Mouse (Mus musculus) forebrain, embryonic 16.5 days (tissue): Measurements from ENCODE around the gene Cep41. TPM values are rescaled to one million over a fixed set of nuclear protein-coding genes. Genes with fewer than 3 reads are reported as not detected.

Experiments
- ATAC-seq: fragments of 200-750 bp; cut with Nextera tagmentation; 2 replicates; pipeline ENCODE4 v1.8.0; 2017; ENCODE audit warnings: mild to moderate bottlenecking, moderate library complexity
- H3K27ac ChIP-seq: fragments of 300-500 bp; sonication (generic); 2 replicates; pipeline ENCODE4 v1.5.1; 2014; ENCODE audit warnings: low read length, control low read depth
- H3K27me3 ChIP-seq: fragments of 300-500 bp; sonication (generic); replicated peaks from 2 replicates; pipeline ENCODE4 v1.6.1; 2014; ENCODE audit warnings: low read length; ENCODE audit not compliant: control insufficient read depth, insufficient read depth
- H3K36me3 ChIP-seq: fragments of 300-500 bp; sonication (generic); 2 replicates; pipeline ENCODE4 v1.6.1; 2014; ENCODE audit not compliant: control insufficient read depth, insufficient read depth
- H3K4me1 ChIP-seq: fragments of 300-500 bp; sonication (generic); replicated peaks from 2 replicates; pipeline ENCODE4 v1.6.1; 2014; ENCODE audit warnings: low read length; ENCODE audit not compliant: control insufficient read depth, insufficient read depth
- H3K4me2 ChIP-seq: fragments of 300-500 bp; sonication (generic); 2 replicates; pipeline ENCODE4 v1.6.1; 2014; ENCODE audit warnings: mild to moderate bottlenecking, low read length, control low read depth
- H3K4me3 ChIP-seq: fragments of 300-500 bp; sonication (generic); replicated peaks from 2 replicates; pipeline ENCODE4 v1.5.1; 2014; ENCODE audit warnings: mild to moderate bottlenecking, low read length, control low read depth
- H3K9ac ChIP-seq: fragments of 300-500 bp; sonication (generic); replicated peaks from 2 replicates; pipeline ENCODE4 v1.6.1; 2014; ENCODE audit warnings: low read depth, low read length, control low read depth
- H3K9me3 ChIP-seq: fragments of 300-500 bp; sonication (generic); 2 replicates; pipeline ENCODE4 v1.6.1; 2016; ENCODE audit warnings: low read length; ENCODE audit not compliant: control insufficient read depth
- WGBS: fragments of 180-500 bp; shearing (Covaris S2); extraction: QIAGEN DNeasy Blood & Tissue Kit; methylation state at CpG from one replicate; pipeline ENCODE4 v1.1.7; 2014; 5-methylcytosine and 5-hydroxymethylcytosine counted together
- polyA plus RNA-seq: library from polyadenylated mRNA; unstranded; fragments of >200 nt; fragmentation: Nextera tagmentation; extraction: Ambion mirVana; gene quantifications from 2 replicates; pipeline ENCODE4 v1.2.1, GENCODE M21; 2015

Gene Cep41
- polyA plus RNA-seq, 1 experiment from 2014 or later, result 15.2 TPM

DNA sequence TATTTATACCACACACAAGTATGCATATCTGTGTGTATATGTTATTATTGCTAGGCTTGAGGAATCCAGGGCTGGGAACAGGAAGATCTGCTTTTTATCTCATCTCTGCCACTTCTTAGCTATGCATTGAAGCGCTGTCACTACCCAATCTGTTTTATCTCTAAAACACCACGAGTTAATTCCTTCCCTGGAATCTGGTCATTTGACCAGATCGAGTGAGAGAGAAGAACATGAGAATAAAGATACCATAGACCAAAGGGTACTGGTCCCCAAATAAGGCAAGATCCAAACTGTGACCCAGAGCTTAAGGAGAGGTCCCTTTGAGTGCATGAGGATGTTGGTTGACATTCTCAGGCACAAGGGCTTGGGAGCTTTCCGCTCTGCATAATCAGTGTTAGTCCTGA is 71.6 kb downstream of the Cep41 start:
- Histone ChIP-seq H3K36me3 (no peaks in the 10 kb centered on the region), H3K9ac (no peak overlapping the region), H3K9me3 (no peaks in the 10 kb centered on the region), H3K4me1 (peaks cover 23% of the 10 kb centered on the region), H3K4me3 (no peak overlapping the region), H3K27me3 (no peaks in the 10 kb centered on the region), H3K27ac (no peak overlapping the region), H3K4me2 (no peak overlapping the region)
- 87% methylated on average over 4 of the region's 4 CpGs for WGBS
- no peak for ATAC-seq

DNA sequence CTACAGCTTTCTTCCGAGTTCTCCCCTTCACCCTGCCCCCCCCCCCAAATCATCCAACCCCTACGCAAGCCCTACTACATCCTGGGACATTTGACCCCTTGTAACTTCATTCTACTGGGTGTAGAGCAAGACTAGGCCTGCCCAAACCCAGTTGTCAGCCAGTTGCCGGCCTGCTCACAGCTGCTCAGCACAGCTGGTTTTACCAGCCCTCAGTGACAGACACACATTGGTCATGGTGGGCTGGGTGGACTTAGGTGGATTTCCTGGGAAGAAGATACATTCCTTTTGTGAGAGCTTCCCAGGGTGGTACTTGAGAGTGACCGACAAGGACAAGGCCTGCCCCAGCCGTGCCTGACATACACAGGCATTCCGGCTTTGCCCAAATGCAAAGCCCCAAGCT is 72.6 kb downstream of the Cep41 start:
- Histone ChIP-seq H3K4me2 (no peak overlapping the region), H3K27me3 (no peaks in the 10 kb centered on the region), H3K4me3 (no peak overlapping the region), H3K36me3 (no peaks in the 10 kb centered on the region), H3K27ac (no peak overlapping the region), H3K9ac (no peak overlapping the region), H3K4me1 (peaks cover 33% of the 10 kb centered on the region), H3K9me3 (no peaks in the 10 kb centered on the region)
- no peak for ATAC-seq
- 93% methylated on average over 6 of the region's 6 CpGs for WGBS

GRCm38 (mm10) chr6:30620591-30620990 is 73.0 kb downstream of the Cep41 start:
- no peaks in the 10 kb centered on the region for H3K27me3 ChIP-seq
- H3K9ac ChIP-seq, result no peak overlapping the region
- H3K4me3 ChIP-seq, result no peak overlapping the region
- no peak overlapping the region for H3K27ac ChIP-seq
- H3K9me3 ChIP-seq, result no peaks in the 10 kb centered on the region
- peaks cover 37% of the 10 kb centered on the region for H3K4me1 ChIP-seq
- no peak for ATAC-seq
- H3K4me2 ChIP-seq, result no peak overlapping the region
- no peaks in the 10 kb centered on the region for H3K36me3 ChIP-seq
- WGBS, result 84% methylated on average over 4 of the region's 4 CpGs

DNA sequence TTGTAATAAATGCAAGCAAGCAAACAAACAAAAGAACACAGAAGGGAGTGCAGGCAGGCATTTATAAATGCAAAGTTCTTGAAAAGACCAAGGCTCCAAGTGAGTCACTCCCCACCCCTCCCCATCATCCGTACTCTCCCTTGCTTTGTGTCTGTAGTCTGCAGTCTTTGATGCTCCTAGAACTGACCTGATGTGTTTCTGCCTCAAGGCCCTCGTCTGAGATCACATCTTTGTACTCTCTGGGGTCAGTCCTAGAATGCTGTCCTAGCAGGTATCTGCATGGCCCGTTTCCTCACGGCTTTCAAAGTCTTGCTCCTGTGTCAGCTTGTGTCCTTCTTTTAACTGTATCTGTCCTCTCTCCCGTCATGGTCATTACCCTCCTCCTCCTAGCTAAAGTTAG is 73.9 kb downstream of the Cep41 start:
- Histone ChIP-seq H3K4me2 (no peak overlapping the region), H3K4me3 (no peak overlapping the region), H3K36me3 (no peaks in the 10 kb centered on the region), H3K9ac (no peak overlapping the region), H3K27ac (no peak overlapping the region; the same call in 1 of the 2 replicates), H3K4me1 (peaks cover 38% of the 10 kb centered on the region), H3K9me3 (no peaks in the 10 kb centered on the region), H3K27me3 (no peaks in the 10 kb centered on the region)
- no peak for ATAC-seq
- 63% methylated on average over 5 of the region's 5 CpGs for WGBS

- Histone ChIP-seq H3K4me2 (no peak overlapping the region), H3K4me1 (peaks cover 41% of the 10 kb centered on the region), H3K9me3 (no peaks in the 10 kb centered on the region), H3K36me3 (no peaks in the 10 kb centered on the region), H3K4me3 (no peak overlapping the region), H3K9ac (no peak overlapping the region), H3K27me3 (no peaks in the 10 kb centered on the region), H3K27ac (peak overlapping the region; percentile 69)
- no peak for ATAC-seq
- WGBS, result 25% methylated on average over 6 of the region's 6 CpGs
Observed at GRCm38 (mm10) chr6:30618735-30619134, 74.8 kb downstream of the Cep41 start.

DNA sequence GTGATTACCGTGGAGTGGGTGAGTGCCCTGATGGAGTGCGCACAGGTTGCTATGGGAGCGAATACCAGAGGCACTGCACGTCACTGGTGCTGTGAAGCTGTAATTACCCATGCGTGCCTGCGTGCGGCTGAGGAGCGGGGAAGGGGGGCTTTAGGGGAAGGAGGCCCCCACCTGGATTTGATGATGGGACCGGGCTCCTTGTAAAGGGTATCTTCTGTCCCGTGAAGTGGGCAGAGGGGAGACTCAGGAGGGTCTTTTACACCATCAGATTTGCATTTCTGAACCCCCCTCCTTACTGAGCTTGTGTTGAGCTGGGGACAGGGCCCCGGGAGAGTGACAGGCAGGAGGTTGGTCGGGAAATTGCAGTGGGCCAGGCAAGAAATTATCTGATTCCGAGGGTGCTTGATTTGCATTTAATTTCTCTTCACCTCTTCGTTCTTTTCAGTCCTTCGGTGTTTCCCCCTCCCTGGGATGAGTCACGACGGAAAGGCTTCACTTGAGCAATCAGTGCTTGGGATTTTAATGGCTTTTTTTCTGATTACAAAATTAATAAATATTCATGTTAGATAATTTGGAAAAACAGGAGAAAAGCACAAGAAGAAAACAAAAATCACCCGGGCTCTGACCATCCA is 75.5 kb downstream of the Cep41 start:
- WGBS, result 3% methylated on average over 18 of the region's 18 CpGs
- Histone ChIP-seq H3K27ac (peak overlapping the region; percentile 69), H3K36me3 (no peaks in the 10 kb centered on the region), H3K27me3 (no peaks in the 10 kb centered on the region), H3K4me3 (peak overlapping the region; percentile 37), H3K9me3 (no peaks in the 10 kb centered on the region), H3K4me2 (peak overlapping the region; percentile 51), H3K9ac (peak overlapping the region; percentile 48), H3K4me1 (peaks cover 41% of the 10 kb centered on the region)
- peak; percentile 96 for ATAC-seq

DNA sequence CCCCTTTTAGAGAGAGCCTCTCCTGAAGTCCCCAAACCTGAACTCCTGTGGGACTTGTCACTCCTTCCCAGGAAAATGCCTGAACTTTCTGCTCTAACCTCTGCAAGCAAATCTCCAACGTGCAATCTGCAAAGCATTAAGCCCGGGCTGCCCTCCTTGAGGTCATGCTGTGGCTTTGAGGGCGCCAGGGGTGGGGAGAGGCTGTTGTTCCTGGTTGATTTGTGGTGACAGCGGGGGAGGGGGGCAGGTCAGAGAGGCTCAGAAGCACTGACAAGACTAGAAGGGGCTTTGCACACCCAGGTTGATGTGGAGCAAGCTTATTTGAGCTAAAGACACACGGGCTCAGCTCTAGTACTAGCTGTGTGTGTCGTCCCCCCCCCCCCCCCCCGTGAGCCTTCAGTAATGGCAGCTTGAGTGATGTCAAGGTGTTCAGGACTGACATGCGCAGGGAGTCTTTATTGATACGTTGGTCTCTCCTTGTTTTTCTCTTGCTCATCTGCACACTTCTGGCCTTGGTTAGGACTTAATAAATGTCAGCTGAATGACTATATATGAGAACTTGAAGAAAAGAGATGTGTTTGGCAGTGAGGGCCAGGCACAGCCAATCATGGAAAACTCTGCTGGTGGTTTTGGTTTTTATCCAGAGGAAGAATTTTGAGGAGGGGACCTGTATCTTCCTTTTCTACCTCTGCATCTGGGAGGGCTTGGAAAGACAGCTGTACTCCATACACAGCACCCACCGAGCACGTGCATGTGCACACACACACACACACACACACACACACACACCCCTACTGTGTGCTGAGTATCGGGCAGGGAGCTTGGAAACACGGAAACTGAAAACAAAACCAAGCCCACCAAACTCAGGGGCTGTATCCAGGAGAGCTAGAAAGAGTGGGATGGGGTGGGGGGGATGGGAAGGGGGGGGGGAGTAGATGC is 76.3 kb downstream of the Cep41 start:
- Histone ChIP-seq H3K9me3 (no peaks in the 10 kb centered on the region), H3K27ac (peak overlapping the region; percentile 69), H3K36me3 (no peaks in the 10 kb centered on the region), H3K27me3 (no peaks in the 10 kb centered on the region), H3K4me3 (peak overlapping the region; percentile 37), H3K4me1 (peaks cover 41% of the 10 kb centered on the region), H3K4me2 (peak overlapping the region; percentile 51), H3K9ac (peak overlapping the region; percentile 48)
- no peak; the same call in 1 of the 2 replicates for ATAC-seq
- WGBS, result 4% methylated on average over 13 of the region's 13 CpGs

GRCm38 (mm10) chr6:30616491-30616941 is 77.0 kb downstream of the Cep41 start:
- Histone ChIP-seq H3K4me2 (no peak overlapping the region), H3K9ac (no peak overlapping the region), H3K27ac (peak overlapping the region; percentile 69), H3K36me3 (no peaks in the 10 kb centered on the region), H3K4me1 (peaks cover 40% of the 10 kb centered on the region), H3K9me3 (no peaks in the 10 kb centered on the region), H3K27me3 (no peaks in the 10 kb centered on the region), H3K4me3 (no peak overlapping the region)
- WGBS, result 3% methylated on average over 8 of the region's 8 CpGs
- ATAC-seq, result no peak

- Histone ChIP-seq H3K27ac (no peak overlapping the region), H3K9ac (no peak overlapping the region), H3K27me3 (no peaks in the 10 kb centered on the region), H3K4me3 (no peak overlapping the region), H3K36me3 (no peaks in the 10 kb centered on the region), H3K9me3 (no peaks in the 10 kb centered on the region), H3K4me2 (no peak overlapping the region), H3K4me1 (peaks cover 40% of the 10 kb centered on the region)
- no peak for ATAC-seq
- WGBS, result 12% methylated on average over 4 of the region's 4 CpGs
Observed at GRCm38 (mm10) chr6:30615741-30616140, 77.8 kb downstream of the Cep41 start.
